Mouse (Mus musculus) adrenal gland, postnatal 4 days (tissue): ENCODE data around the gene Nudc. TPM values are rescaled to one million over a fixed set of nuclear protein-coding genes. Genes with fewer than 3 reads are reported as not detected.

ENCODE experiments used
- DNase-seq, 2 experiments: peaks; one replicate each; pipeline ENCODE4 v3.0.0; 2021 to 2022; ENCODE audit warnings: low spot score in 2 of 2, mixed read lengths in 2 of 2
- microRNA-seq: library from miRNA; unstranded; fragments of <30 nt; microRNA quantifications from one replicate; pipeline ENCODE4 v1.2.0, GENCODE M21; 2021
- total RNA-seq, 2 experiments: library from RNA; stranded (reverse); gene quantifications; 2 replicates each; pipeline ENCODE4 v1.2.3; 2021

The Nudc gene
- total RNA-seq, 2 experiments from 2014 or later, result 129 to 136 TPM

DNA sequence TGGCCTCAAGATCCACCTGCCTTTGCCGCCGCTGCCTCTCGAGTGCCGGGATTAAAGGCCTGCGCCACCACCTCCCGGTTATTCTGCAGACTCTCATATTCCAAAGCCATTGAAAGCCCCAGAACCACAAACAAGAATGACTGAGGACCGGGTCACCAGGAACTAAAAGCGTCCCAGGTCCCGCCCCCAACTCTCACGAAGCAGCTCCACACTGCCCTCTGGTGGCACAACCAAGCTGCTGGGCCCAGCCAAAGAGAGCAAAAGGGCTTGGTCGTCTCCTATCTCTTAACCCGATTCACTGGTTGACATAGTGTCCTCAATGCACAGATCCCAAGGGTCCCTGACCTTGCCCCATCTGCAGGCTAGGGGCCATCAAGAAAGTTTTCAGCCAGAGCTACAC is 51.4 kb downstream of the Nudc start:
- peak; percentile 73 to 86 for DNase-seq

DNA sequence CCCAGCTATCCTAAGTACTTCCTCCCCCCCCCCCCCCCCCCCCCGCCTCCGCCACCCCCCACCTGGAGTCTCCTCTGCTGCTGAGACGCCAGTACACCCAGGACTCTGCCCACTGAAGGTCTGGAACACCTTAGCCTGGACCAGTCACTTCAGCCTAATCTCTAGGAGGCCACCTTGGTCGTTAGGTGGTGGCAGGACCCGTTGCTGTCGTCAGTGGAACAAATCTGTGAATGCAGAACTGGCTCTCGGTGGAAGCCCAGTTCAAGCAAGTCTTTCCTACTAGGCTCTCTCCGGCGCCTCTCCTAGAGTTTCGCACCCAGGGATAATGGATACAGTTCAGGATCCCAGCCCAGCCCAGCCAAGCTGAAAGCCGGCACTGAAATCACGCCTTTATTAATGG is 51.9 kb downstream of the Nudc start:
- no peak for DNase-seq

- no peak for DNase-seq
Observed at GRCm38 (mm10) chr4:133491800-133492199, 54.0 kb downstream of the Nudc start.

- no peak for DNase-seq
Observed at GRCm38 (mm10) chr4:133489489-133490245, 56.1 kb downstream of the Nudc start.

DNA sequence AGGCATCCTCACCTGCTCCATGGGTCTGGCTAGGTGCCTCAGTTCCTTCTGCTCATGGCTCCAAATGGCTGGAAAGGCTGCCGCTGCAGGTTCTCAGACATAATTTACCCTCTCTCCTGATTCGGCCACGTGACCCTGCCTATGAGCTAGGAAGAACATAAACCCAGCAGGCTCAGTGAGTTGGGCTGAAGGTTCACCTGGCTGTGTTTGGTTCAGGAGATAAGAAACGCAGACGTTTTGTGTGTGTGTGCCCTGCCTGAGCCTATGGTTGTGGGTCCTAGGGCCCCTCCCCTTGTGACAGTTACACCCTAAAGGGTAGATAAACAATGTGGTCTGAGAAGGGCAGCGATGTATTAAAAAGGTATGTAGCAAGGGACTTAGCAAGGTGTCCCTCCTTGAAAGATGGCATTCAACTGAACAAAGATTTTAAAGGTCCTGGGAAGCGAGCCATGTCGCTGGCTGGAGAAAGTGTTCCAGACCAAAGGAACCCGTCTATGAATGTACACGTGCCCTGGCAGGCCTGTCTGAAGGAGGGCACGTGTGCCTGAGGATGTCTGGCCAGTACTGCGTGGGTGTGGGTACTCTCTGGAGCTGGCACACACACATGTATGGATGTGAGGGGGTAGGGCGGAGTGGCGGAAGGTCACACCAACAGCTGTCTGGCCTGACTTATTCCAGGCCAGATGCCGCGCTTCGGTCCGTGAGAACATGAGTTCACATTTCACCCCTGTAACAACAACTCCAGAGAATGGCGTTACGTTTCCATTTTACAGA is 57.0 kb downstream of the Nudc start:
- no peak for DNase-seq

DNA sequence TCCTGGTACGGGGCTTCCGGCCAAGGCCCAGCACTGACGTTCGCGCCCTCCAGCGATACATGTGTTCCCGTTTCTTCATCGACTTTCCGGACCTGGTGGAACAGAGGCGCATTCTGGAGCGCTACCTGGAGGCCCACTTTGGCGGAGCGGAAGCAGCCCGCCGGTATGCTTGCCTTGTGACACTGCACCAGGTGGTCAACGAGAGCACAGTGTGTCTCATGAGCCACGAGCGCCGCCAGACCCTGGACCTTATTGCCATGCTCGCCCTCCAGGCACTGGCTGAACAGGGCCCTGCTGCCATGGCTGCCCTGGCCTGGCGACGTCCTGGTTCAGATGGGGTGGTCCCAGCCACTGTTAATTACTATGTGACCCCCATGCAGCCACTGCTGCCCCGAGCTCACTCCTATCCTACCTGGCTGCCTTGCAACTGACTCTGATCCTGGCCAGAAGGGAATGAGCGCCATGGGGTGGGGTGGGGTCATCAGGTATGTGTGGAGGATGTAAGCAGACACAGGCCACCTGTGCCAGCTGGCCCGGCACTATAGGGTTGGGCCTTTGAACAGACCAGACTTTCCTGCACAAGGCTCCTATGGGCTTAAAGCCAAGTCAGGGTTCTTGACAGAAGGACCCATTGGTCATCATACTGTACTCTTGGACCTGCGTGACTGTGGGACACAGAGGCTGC is 59.0 kb downstream of the Nudc start:
- no peak for DNase-seq

GRCm38 (mm10) chr4:133485691-133486425 is 59.9 kb downstream of the Nudc start:
- DNase-seq, result no peak

- no peak for DNase-seq
Observed at GRCm38 (mm10) chr4:133484266-133485025, 61.4 kb downstream of the Nudc start.

Small RNA genes within 50 kb of the gene (microRNA-seq; reads per million reads assigned to microRNA genes)
- not detected for gene Gm23158

Other genes starting within 250 kb of the Nudc start
- 10 to 100 TPM; 36.3 to 39.9 TPM for gene Wdtc1, start 192.5 kb downstream of the Nudc start, total RNA-seq
- gene Slc9a1, start 176.3 kb downstream of the Nudc start, total RNA-seq, result 10 to 100 TPM; 52.9 to 54.4 TPM
- gene Tent5b, start 65.9 kb downstream of the Nudc start, total RNA-seq, result under 1 TPM; 0.73 to 0.78 TPM
- gene Trnp1, start 47.4 kb downstream of the Nudc start, total RNA-seq, result 1 to 10 TPM; 6.9 to 8.0 TPM
- gene Kdf1, start 27.0 kb downstream of the Nudc start, total RNA-seq, result 1 to 10 TPM; 5.0 to 8.0 TPM
- gene Nr0b2, start 7.4 kb upstream of the Nudc start, total RNA-seq, result 10 to 100 TPM; 20.2 to 24.6 TPM
- 10 to 100 TPM; 10.4 to 14.5 TPM for gene Gpatch3, start 28.7 kb upstream of the Nudc start, total RNA-seq
- gene Gpn2, start 38.4 kb upstream of the Nudc start, total RNA-seq, result 10 to 100 TPM; 13.7 to 16.6 TPM
- 1 to 10 TPM; 3.7 to 4.3 TPM for gene Sfn, start 56.2 kb upstream of the Nudc start, total RNA-seq
- gene Zdhhc18, start 104.2 kb upstream of the Nudc start, total RNA-seq, result 10 to 100 TPM; 20.8 to 23.9 TPM
- 10 to 100 TPM; 19.8 to 20.2 TPM for gene Pigv, start 126.7 kb upstream of the Nudc start, total RNA-seq
- gene Arid1a, start 210.8 kb upstream of the Nudc start, total RNA-seq, result 10 to 100 TPM; 77.3 to 89.1 TPM